Comparison of ENCODE assay signal across 10 mouse cellular contexts in the genomic region with DNA sequence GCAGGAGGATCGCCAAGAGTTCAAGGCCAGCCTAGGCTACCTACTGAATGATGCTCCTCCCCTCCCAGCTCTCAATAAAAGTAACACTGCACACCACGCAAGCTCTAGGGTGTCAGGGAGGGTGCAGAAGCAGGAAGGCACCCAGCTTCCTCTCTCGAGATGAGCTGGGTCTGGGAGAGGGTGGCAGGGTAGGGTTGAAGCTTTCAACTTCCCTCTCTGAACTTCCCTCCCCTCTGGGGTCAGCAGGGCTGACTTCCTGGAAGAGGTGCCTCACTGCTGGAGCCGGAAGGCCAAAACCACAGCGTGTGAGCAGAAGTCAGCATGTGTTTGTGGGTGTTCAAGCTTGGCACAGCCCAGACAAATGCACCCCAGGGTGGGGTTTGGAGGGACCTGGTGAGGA. TPM values are rescaled to one million over a fixed set of nuclear protein-coding genes. Genes with fewer than 3 reads are reported as not detected.
DNase-seq lines count a peak whose midpoint lies in the region; ATAC-seq and TF ChIP-seq lines count a peak whose summit lies in the region.
"Had no signal": no experiment of that assay in that cellular context is flagged by ENCODE, and none has a peak within 500 bp of the region (broad histone marks: within the 10 kb centered on the region; RNA-seq: fewer than 3 reads in every experiment).

No protein-coding gene starts in this region.

- no peak for TF ChIP-seq RAD21 in MEL (IDR thresholded peaks at IDR 0.05; ENCODE audit: low read depth, low read length)

- TF ChIP-seq CTCF in MEL (IDR thresholded peaks at IDR 0.05 in 2 of 3, conservative IDR thresholded peaks at IDR 0.05 in 1 of 3; ENCODE audit: control insufficient read depth in 1 of 3, insufficient read depth in 1 of 3, low read depth in 2 of 3, low read length in 3 of 3, poor library complexity in 1 of 3, severe bottlenecking in 1 of 3) = no peak
- no peak for TF ChIP-seq CTCF in spleen, adult 2 months (IDR thresholded peaks at IDR 0.05; ENCODE audit: extremely low read depth, insufficient read depth, insufficient read length, insufficient replicate concordance)

- H3K4me2 ChIP-seq in liver, embryonic 13.5 days = no peak overlapping the region
- H3K4me2 ChIP-seq: heart, embryonic 13.5 days had no signal

- peak overlapping the region; percentile 4 for H3K9ac ChIP-seq in MEL (ENCODE audit: control insufficient read depth, low read depth, low read length, poor library complexity, severe bottlenecking)
- H3K9ac ChIP-seq in liver, embryonic 13.5 days = no peak overlapping the region
- H3K9ac ChIP-seq: heart, embryonic 13.5 days; liver, embryonic 14.5 days had no signal

- DNase-seq in kidney, adult 11 months = peak; percentile 56
- no peak for DNase-seq in kidney, adult 9 months
- peak; percentile 88 for DNase-seq in MEL (ENCODE audit: low read depth, low spot score)
- DNase-seq in liver, embryonic 13.5 days = peak; percentile 34
- DNase-seq in spleen, adult 2 months (ENCODE audit: low read depth in 1 of 2, low spot score in 2 of 2) = peak; percentile 87 to 88
- no peak for DNase-seq in left cerebral cortex, adult 11 months (ENCODE audit: low spot score)
- no peak for DNase-seq in yolk sac, embryonic 10.5 days (ENCODE audit: low spot score)
- no peak for DNase-seq in urinary bladder, postnatal 25 days (ENCODE audit: low spot score)

- H3K79me2 ChIP-seq in MEL (ENCODE audit: control insufficient read depth, insufficient read depth, low read length, poor library complexity) = no peaks in the 10 kb centered on the region

- H3K4me1 ChIP-seq in MEL (ENCODE audit: control insufficient read depth in 1 of 2, insufficient read depth in 2 of 2, low read length in 2 of 2) = peaks cover 8 to 37% of the 10 kb centered on the region in 2 experiments
- H3K4me1 ChIP-seq in liver, embryonic 13.5 days (replicated peaks) = peaks cover 62% of the 10 kb centered on the region
- peaks cover 25% of the 10 kb centered on the region for H3K4me1 ChIP-seq in spleen, adult 2 months (ENCODE audit: control insufficient read depth, insufficient read depth, insufficient read length)

- TF ChIP-seq EP300 in MEL (IDR thresholded peaks at IDR 0.05; ENCODE audit: low read depth in 1 of 2, low read length in 2 of 2) = peak; percentile 56 to 59

- ATAC-seq in liver, embryonic 13.5 days (ENCODE audit: low read depth) = peak; percentile 13; the same call in 1 of the 2 replicates

- no peak; a peak in 1 of 4 replicates for TF ChIP-seq POLR2A in MEL (IDR thresholded peaks at IDR 0.05; ENCODE audit: control insufficient read depth in 1 of 2, insufficient read depth in 1 of 2, low read depth in 1 of 2, low read length in 2 of 2, poor library complexity in 1 of 2)
- TF ChIP-seq POLR2A in spleen, adult 2 months (IDR thresholded peaks at IDR 0.05; ENCODE audit: low read depth, low read length) = peak; percentile 32; the same call in 1 of the 2 replicates

- no peak overlapping the region for H3K4me3 ChIP-seq in MEL (ENCODE audit: control insufficient read depth in 1 of 2, insufficient read depth in 1 of 2, low read depth in 2 of 2, low read length in 2 of 2)
- H3K4me3 ChIP-seq in liver, embryonic 13.5 days (replicated peaks) = no peak overlapping the region
- no peak overlapping the region for H3K4me3 ChIP-seq in spleen, adult 2 months (ENCODE audit: extremely low read depth, insufficient read depth, insufficient read length)
- H3K4me3 ChIP-seq: heart, embryonic 13.5 days had no signal

- H3K9me3 ChIP-seq in MEL (replicated peaks; ENCODE audit: insufficient read depth, low read length) = no peaks in the 10 kb centered on the region
- no peaks in the 10 kb centered on the region for H3K9me3 ChIP-seq in liver, embryonic 13.5 days (replicated peaks)
- H3K9me3 ChIP-seq: heart, embryonic 13.5 days had no signal

- peaks cover 0 to 30% of the 10 kb centered on the region in 2 experiments; a peak in 2 of 4 replicates for H3K36me3 ChIP-seq in MEL (ENCODE audit: control insufficient read depth in 1 of 2, insufficient read depth in 2 of 2, low read length in 2 of 2)
- peaks cover 22% of the 10 kb centered on the region for H3K36me3 ChIP-seq in liver, embryonic 13.5 days
- peaks cover 23% of the 10 kb centered on the region for H3K36me3 ChIP-seq in spleen, adult 2 months (ENCODE audit: control insufficient read depth, insufficient read depth, low read length)

- peak overlapping the region; percentile 64 for H3K27ac ChIP-seq in MEL (ENCODE audit: control insufficient read depth, low read depth, low read length)
- peak overlapping the region; percentile 53 for H3K27ac ChIP-seq in liver, embryonic 13.5 days
- H3K27ac ChIP-seq in spleen, adult 2 months (ENCODE audit: insufficient read depth, low read length) = peak overlapping the region; percentile 92
- H3K27ac ChIP-seq: heart, embryonic 13.5 days had no signal

- 21% methylated on average over 5 of the region's 5 CpGs for WGBS in liver, embryonic 13.5 days (ENCODE audit: insufficient replicate concordance)
- 4% methylated on average over 5 of the region's 5 CpGs for WGBS in spleen, adult 2 months

- H3K27me3 ChIP-seq in MEL (ENCODE audit: control insufficient read depth in 1 of 2, insufficient read depth in 2 of 2, low read length in 2 of 2) = no peaks in the 10 kb centered on the region
- no peaks in the 10 kb centered on the region for H3K27me3 ChIP-seq in liver, embryonic 13.5 days
- no peaks in the 10 kb centered on the region for H3K27me3 ChIP-seq in spleen, adult 2 months (ENCODE audit: control insufficient read depth, insufficient read depth, low read length)

TF ChIP-seq in MEL, 35 proteins besides CTCF, POLR2A, EP300 and RAD21:
- TF ChIP-seq HCFC1 (IDR thresholded peaks at IDR 0.05; ENCODE audit: low read depth, low read length) = 0 out of 2 replicates have a peak, but pooled peaks have one; percentile 45
- TF ChIP-seq ELF1 (IDR thresholded peaks at IDR 0.05; ENCODE audit: low read depth, low read length) = peak; percentile 77
- TF ChIP-seq TAL1 (IDR thresholded peaks at IDR 0.05; ENCODE audit: low read length) = no peak
- TF ChIP-seq MAX (IDR thresholded peaks at IDR 0.05; ENCODE audit: low read length) = peak; percentile 74
- no peak for TF ChIP-seq TCF12 (IDR thresholded peaks at IDR 0.05; ENCODE audit: low read depth, low read length)
- TF ChIP-seq SIN3A (IDR thresholded peaks at IDR 0.05; ENCODE audit: low read length) = peak; percentile 44; the same call in 1 of the 2 replicates
- TF ChIP-seq MAZ (IDR thresholded peaks at IDR 0.05; ENCODE audit: low read depth, low read length) = peak; percentile 80; the same call in 1 of the 2 replicates
- TF ChIP-seq TBP (IDR thresholded peaks at IDR 0.05; ENCODE audit: low read depth, low read length) = peak; percentile 59
- TF ChIP-seq USF2 (IDR thresholded peaks at IDR 0.05; ENCODE audit: borderline replicate concordance in 1 of 2, insufficient read depth in 1 of 2, low read depth in 1 of 2, low read length in 2 of 2) = no peak
- TF ChIP-seq ETS1 (IDR thresholded peaks at IDR 0.05; ENCODE audit: low read depth, low read length) = peak; percentile 58; the same call in 1 of the 2 replicates
- TF ChIP-seq MYC (IDR thresholded peaks at IDR 0.05; ENCODE audit: low read depth, low read length) = peak; percentile 85
- TF ChIP-seq NELFE (IDR thresholded peaks at IDR 0.05; ENCODE audit: low read depth, low read length) = 0 out of 2 replicates have a peak, but pooled peaks have one; percentile 21
- TF ChIP-seq POLR2AphosphoS5 (IDR thresholded peaks at IDR 0.05; ENCODE audit: borderline replicate concordance, low read depth, low read length) = no peak
- TF ChIP-seq NRF1 (IDR thresholded peaks at IDR 0.05; ENCODE audit: insufficient read depth, low read depth, low read length, poor library complexity, severe bottlenecking) = 0 out of 2 replicates have a peak, but pooled peaks have one; percentile 27
- TF ChIP-seq RCOR1 (IDR thresholded peaks at IDR 0.05; ENCODE audit: low read depth, low read length) = 0 out of 2 replicates have a peak, but pooled peaks have one; percentile 44
- TF ChIP-seq JUND (IDR thresholded peaks at IDR 0.05; ENCODE audit: low read depth, low read length) = no peak
- 0 out of 2 replicates have a peak, but pooled peaks have one; percentile 6 for TF ChIP-seq SMC3 (IDR thresholded peaks at IDR 0.05; ENCODE audit: low read depth, low read length)
- no peak for TF ChIP-seq MEF2A (IDR thresholded peaks at IDR 0.05; ENCODE audit: extremely low read depth, insufficient replicate concordance, low read depth, low read length, poor library complexity, severe bottlenecking)
- no peak for TF ChIP-seq GABPA (IDR thresholded peaks at IDR 0.05; ENCODE audit: low read depth, low read length)

RNA-seq across cellular contexts. Expression of a gene that starts 10.6 kb away (rescaled TPM):
- total RNA-seq in MEL (2012; rRNA removed) = 8.6 and 14.1 TPM in 2 replicates
- polyA plus RNA-seq in MEL (2012; ENCODE audit: insufficient read depth in 1 of 2, insufficient read length in 2 of 2, low read depth in 1 of 2, low replicate concordance in 2 of 2, missing spikeins in 1 of 2) = 10 to 100 TPM in 1 of 2 experiments, not detected in 1; 11.2 TPM
- 7.6 and 8.0 TPM in 2 replicates for polyA plus RNA-seq in liver, embryonic 13.5 days (2015; fragmentation: Nextera tagmentation; extraction: Ambion mirVana)
- polyA plus RNA-seq in spleen, adult 2 months (2012; rRNA removed) = 165 and 240 TPM in 2 replicates

RNA-seq across cellular contexts. Expression of a gene that starts 31.1 kb away (rescaled TPM):
- total RNA-seq in MEL (2012; rRNA removed) = 4.6 and 5.9 TPM in 2 replicates
- 10 to 100 TPM in 1 of 2 experiments, not detected in 1; 35.7 TPM for polyA plus RNA-seq in MEL (2012; ENCODE audit: insufficient read depth in 1 of 2, insufficient read length in 2 of 2, low read depth in 1 of 2, low replicate concordance in 2 of 2, missing spikeins in 1 of 2)
- 4.8 and 4.9 TPM in 2 replicates for polyA plus RNA-seq in liver, embryonic 13.5 days (2015; fragmentation: Nextera tagmentation; extraction: Ambion mirVana)
- 95.1 and 118 TPM in 2 replicates for polyA plus RNA-seq in spleen, adult 2 months (2012; rRNA removed)

RNA-seq across cellular contexts. Expression of a gene that starts 52.8 kb away (rescaled TPM):
- not detected in 2 replicates for total RNA-seq in MEL (2012; rRNA removed)
- under 1 TPM in 1 of 2 experiments, not detected in 1; 0.32 TPM for polyA plus RNA-seq in MEL (2012; ENCODE audit: insufficient read depth in 1 of 2, insufficient read length in 2 of 2, low read depth in 1 of 2, low replicate concordance in 2 of 2, missing spikeins in 1 of 2)
- 4.6 and 4.9 TPM in 2 replicates for polyA plus RNA-seq in liver, embryonic 13.5 days (2015; fragmentation: Nextera tagmentation; extraction: Ambion mirVana)
- polyA plus RNA-seq in spleen, adult 2 months (2012; rRNA removed) = 0.61 and 0.81 TPM in 2 replicates
- polyA plus RNA-seq: heart, embryonic 13.5 days had no signal

Comparison
In these comparisons a context has a peak if more than half of its experiments do, and no peak if none do; other contexts are left out.
1. DNase-seq: peak in kidney, adult 11 months (single experiment), MEL (single experiment), liver, embryonic 13.5 days (single experiment) and spleen, adult 2 months (2 of 2); none in kidney, adult 9 months (single experiment), left cerebral cortex, adult 11 months (single experiment), yolk sac, embryonic 10.5 days (single experiment) and urinary bladder, postnatal 25 days (single experiment).
2. RNA of a gene that starts 10.6 kb away (polyA plus RNA-seq): 165 to 240 TPM in spleen, adult 2 months; 11.2 TPM in MEL and 7.6 to 8.0 TPM in liver, embryonic 13.5 days; every median in the first group is over 10 times any median in the second.
3. Peak in every context shown above with its lines, with median percentiles within 50 percentile points of each other: H3K27ac ChIP-seq.